Mouse (Mus musculus): ENCODE data around the gene Tfap2e. TPM values are rescaled to one million over a fixed set of nuclear protein-coding genes. Genes with fewer than 3 reads are reported as not detected.

Gene Tfap2e
- total RNA-seq, 2 experiments from 2014 or later: not detected

GRCm38 (mm10) chr4:126752024-126752607 is 16.1 kb upstream of the Tfap2e start:
- intact Hi-C loops (cut with DNase I): no loop called here
- DNase-seq: no peak

- intact Hi-C loops (cut with DNase I): no loop called here
Measured at GRCm38 (mm10) chr4:126751556-126752023, 15.6 kb upstream of the Tfap2e start.

DNA sequence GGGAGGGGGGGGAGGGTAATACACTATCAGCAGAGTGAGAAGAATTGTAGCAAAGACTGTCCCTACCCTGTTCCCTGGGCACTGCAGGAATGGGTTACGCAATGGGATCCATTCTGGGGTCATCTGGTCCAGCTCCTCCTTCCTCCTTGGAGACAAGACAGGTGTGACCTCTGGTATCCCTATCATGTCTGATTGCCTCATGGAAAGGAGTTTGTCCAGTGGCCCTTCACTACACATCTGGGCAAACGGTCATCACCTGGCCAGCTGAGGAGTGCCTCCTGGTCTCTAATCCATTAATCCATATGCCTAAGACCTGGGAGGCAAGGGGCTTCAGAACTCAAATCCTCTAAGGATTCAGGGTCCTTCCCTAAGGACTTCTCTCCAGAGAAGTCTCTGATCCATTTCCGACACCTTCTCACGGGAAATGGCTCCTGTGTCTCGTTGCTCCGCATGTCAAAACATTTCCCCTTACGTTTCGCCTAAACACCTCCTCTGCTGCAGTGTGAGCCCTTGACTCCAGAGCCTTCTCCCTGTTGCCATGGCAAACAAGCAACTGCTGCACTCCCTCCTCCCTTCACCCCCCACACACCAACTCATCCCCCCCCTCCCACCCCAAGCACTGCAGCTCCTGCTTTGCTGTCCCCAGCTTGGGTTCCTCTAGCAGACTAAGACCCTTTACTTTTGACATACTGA is 15.0 kb upstream of the Tfap2e start:
- intact Hi-C loops (cut with DNase I): no loop called here
- no peak for DNase-seq

More at GRCm38 (mm10) chr4:126751556-126752023, 15.6 kb upstream of the Tfap2e start:
- no peak for DNase-seq

DNA sequence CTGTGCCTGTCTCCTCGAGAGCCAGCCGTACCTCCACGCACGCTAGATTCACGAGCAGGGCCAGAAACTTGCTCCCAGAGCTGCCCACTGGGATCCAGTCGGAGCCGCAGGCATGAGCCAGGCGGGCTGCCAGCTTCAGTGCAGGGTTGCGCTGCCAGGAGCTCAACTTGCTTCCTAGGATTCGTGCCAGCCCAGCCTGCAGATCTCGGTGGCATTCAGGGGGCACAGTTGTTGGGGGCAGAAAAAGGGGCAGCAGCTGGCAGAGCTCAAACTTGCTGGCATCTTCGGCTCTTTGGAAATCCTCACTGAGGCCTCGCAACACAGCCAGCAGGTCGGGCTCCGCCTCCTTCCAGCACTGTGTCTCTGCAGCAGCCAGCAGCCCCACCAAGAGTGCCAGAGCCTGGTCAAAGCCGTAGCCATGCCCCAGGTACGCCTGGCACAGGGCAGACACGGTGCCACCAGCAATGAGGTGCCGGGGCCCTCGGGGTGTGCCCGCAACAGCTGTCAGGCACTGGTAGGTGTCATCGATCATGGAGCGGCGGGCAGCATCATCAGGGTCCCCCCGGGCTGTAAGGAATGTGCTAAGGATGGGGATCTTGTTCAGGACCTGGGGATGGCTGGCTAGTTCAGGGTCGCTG is 14.1 kb upstream of the Tfap2e start:
- intact Hi-C loops (cut with DNase I): no loop called here
- peak; percentile 53 to 56 for DNase-seq

DNA sequence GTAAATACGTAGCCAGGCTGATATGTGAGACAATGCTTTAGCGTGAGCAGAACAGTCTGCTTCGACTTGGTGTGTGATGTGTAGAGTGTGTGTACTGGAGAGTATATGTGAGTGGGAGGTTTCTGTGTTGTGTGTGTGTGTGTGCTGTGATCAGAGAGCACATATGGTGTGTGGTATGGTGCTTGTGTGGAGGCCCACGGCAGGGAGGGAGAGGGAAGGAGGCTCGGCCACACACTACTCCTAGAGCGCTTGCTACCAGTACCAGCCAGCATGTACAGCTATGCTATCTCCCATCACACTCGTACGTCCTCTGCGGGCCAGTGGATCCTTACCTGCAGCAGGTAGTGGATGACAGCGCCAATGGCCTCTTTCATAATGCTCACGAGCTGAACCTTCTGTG is 13.5 kb upstream of the Tfap2e start:
- intact Hi-C loops (cut with DNase I): loop anchor here (5.0 kb wide), 1 partner anchor 93 kb away; no protein-coding TSS in a partner anchor
- no peak for DNase-seq

DNA sequence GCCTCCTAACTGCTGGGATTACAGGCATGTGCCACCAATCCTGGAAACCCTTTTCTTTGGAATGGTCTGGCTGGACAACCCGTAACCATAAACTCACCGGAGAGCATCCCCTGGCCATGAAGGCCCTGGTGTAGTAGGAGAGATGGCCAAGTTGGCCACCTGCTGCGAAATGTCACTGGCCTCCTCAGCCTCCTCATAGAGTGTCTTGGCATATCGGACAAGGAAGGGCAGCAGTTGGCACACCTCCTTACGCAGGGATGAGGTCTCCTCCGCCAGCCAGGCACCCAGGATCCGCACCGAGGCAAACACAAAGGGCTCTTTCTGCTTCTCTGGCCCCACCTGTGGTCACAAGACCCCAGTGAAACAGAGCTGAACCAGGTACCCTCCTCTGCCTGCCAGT is 12.3 kb upstream of the Tfap2e start:
- intact Hi-C loops (cut with DNase I): loop anchor here (5.0 kb wide), 1 partner anchor 94 kb away; no protein-coding TSS in a partner anchor
- no peak for DNase-seq

DNA sequence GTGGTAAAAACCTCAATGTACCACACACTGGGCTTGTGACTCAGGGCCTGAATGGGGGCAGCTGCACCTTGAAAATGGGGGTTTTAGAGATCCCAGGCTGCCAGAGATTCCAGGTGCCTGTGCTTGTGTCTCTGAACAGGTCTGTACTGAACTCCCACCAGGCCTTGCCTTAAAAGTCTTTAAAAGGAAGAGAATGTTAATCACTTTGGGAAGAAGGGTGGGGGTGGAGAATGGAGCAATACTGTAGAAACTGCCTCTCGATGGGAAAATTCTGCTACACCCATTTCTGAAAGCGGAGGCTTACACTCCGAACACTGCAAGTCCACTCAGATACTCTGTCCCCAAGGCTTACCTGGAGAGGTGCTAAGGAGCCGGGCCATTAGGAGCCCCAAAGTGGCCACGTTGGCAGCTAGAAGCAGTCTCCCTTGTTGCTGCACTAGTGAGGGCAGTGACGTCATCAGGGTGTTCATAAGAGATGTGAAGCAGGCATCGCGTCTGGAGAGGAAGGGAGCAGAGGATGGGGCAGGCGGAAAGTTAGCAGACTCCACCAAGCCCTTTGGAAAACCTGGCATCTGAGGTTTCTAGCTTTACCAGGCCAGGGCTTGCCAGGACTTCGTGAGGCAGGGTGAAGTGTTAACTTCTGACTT is 10.3 kb upstream of the Tfap2e start:
- intact Hi-C loops (cut with DNase I): loop anchor here (5.0 kb wide), 1 partner anchor 96 kb away; no protein-coding TSS in a partner anchor
- no peak for DNase-seq

GRCm38 (mm10) chr4:126745506-126746193 is 9.6 kb upstream of the Tfap2e start:
- peak in 1 of 2 experiments; percentile 38 for DNase-seq
- intact Hi-C loops (cut with DNase I): loop anchor here (5.0 kb wide), 1 partner anchor 97 kb away; no protein-coding TSS in a partner anchor

- DNase-seq: no peak
- intact Hi-C loops (cut with DNase I): loop anchor here (5.0 kb wide), 3 partner anchors 68 to 193 kb away; partner anchors contain the start of gene Psmb2
Measured at GRCm38 (mm10) chr4:126744831-126745230, 8.8 kb upstream of the Tfap2e start.

DNA sequence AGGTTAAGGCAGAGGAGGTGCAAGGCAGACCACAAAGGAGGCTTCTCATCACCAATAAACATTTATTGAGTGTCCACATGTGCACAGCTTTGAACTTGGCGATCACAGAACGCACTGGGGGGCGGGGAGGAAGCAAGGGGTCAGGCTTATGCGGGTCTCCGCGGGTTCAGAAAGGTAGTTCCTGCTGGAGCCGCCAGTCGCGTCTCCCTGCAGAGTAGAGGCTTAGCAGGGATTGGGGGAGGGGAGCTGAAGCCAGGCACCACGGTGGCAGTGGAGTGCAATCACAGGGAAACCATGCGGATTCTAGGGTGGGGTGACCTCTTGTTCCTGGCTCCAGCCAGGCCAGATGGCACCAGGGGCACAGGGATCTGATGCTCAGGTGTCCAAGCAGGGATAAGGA is 7.7 kb upstream of the Tfap2e start:
- intact Hi-C loops (cut with DNase I): loop anchor here (5.0 kb wide), 2 partner anchors 66 to 191 kb away; partner anchors contain the start of gene Psmb2
- DNase-seq: no peak

DNA sequence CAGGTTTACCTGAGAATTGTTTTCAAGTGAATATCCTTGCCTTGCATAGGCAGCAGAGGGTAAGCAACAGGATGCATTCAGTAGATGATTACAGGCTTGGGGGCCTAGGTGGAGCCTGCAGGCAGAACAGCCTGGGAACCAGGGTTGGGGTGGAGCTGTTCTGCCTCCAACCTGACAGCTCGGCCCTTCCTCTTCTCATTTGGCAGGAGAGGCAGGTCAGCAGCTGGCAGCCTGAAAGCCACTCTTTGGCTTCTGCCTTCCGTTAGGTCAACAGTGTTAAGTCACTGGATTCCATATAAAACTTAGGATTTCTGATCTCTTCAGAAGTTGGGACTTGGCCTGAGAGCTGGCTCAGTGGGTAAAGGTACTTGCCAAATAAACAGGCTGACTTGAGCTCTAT is 6.9 kb upstream of the Tfap2e start:
- no peak for DNase-seq
- intact Hi-C loops (cut with DNase I): loop anchor here (5.0 kb wide), 2 partner anchors 66 to 191 kb away; partner anchors contain the start of gene Psmb2

- intact Hi-C loops (cut with DNase I): loop anchor here (2.0 to 5.0 kb wide), 4 partner anchors 64 to 189 kb away; partner anchors contain the start of gene Psmb2
- DNase-seq: peak; percentile 67 to 68
Measured at GRCm38 (mm10) chr4:126741448-126741847, 5.4 kb upstream of the Tfap2e start.

- intact Hi-C loops (cut with DNase I): loop anchor here (2.0 to 5.0 kb wide), 4 partner anchors 63 to 188 kb away; partner anchors contain the start of gene Psmb2
Measured at GRCm38 (mm10) chr4:126739966-126740676, 4.1 kb upstream of the Tfap2e start.

DNA sequence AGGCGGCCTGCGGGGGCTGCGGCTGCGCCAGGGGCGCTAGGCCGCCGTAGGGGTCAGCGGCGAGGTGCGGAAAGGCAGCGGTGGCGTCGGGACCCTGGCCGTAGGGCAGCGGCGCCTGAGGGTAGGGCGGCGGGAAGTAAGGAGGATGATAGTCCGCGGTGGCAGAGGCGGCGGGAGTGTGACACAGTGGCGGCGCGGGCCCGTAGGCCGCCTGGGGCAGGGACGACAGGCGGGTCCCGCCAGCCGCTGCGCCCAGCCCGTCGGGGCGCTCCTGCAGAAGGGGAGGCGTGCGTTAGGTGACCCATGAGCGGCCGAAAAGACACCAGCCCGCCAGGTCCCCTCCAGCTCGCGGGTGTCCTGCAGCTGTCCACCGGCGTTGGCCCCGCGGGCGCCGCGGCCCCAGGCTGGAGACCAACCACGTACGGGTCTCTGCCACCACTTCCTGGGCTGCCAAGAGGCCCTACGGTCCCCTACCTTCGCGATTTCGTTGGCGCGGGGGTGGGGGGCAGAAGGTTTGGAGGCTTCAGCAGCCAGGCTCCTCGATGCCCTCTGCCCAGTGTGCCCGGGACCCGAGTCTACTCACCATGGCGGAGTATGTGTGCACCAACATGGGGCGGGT is 549 bp downstream of the Tfap2e start:
- DNase-seq: no peak
- intact Hi-C loops (cut with DNase I): no loop called here

More at GRCm38 (mm10) chr4:126739966-126740676, 4.1 kb upstream of the Tfap2e start:
- no peak for DNase-seq

DNA sequence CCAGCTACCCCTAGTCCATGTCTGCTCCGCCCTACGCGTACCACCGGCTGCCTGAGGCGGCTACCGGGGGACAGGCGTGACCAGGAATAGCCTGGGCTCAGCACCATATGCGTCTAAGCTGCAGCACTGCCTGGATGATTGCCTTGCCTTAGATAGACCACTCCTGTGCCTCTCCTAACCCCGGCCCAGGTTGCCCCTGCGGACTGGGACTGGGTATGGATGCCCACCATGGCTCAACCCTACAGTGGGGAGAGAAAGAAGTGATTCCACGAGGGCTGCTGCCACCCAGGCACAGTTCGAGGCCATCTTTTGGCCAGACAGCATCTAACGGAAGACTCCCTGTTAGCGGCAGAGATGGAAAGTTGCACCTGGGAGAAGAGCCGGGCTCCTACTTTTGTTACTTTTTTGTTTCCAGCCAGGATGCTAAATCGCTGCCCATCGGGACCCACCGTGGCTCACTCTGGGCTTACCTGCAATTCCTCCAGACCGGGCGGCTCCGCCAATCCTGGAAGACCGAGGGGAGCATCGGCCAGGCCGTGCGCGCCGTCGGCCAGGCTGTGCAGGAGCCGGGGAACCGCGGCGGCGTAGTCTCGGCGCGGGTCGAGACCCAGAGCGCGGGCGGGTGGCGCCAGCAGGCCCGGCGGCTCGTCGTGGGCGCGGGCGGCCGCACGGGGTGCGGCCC is 1.2 kb downstream of the Tfap2e start:
- intact Hi-C loops (cut with DNase I): no loop called here
- no peak for DNase-seq

DNA sequence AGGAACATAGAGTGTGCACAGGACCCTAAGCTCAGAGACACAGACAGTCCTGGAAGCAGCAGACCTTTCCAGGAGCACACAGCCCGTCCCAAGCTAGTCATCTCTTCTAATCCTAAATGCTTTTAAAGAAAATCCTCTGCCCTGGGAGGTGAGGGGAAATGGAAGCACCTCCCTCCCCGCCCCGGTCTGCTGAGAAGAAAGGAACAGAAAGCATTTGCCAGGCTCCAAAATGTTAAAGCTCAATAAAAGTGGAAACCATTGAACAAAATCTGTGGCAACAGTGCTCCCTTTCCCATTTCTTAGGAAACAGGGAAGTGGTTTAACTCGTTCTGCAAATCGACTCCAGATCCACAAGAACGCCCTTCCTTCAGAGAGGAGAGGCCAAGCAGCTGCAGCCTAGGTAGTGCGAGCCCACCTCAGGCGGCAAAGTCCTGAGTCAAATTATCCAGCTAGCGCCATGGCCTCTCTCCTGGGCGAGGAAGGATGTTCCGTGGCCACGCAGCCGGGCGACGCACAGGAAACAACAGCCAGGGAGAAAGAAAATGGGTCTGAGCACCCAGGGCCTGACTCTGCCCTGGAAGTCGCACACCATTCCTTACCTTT is 1.9 kb downstream of the Tfap2e start:
- intact Hi-C loops (cut with DNase I): no loop called here
- no peak for DNase-seq

- intact Hi-C loops (cut with DNase I): no loop called here
- no peak for DNase-seq
Measured at GRCm38 (mm10) chr4:126732531-126733380, 3.3 kb downstream of the Tfap2e start.
